Mouse (Mus musculus) kidney, postnatal 25 days (tissue): Measurements from ENCODE around the gene Oosp3.

ENCODE experiments used
- DNase-seq, 2 experiments: peaks; one replicate each; pipeline ENCODE4 v3.0.0; 2021; ENCODE audit warnings: mixed read lengths in 2 of 2

Oosp3 gene

GRCm38 (mm10) chr19:11696755-11697154 lies at the start of gene Oosp3:
Gene Oosp3, plus strand, starts transcription at chr19:11697055.
- no peak for DNase-seq

- DNase-seq: no peak
Measured at GRCm38 (mm10) chr19:11649564-11649963, 47.3 kb upstream of the Oosp3 start.

- DNase-seq: no peak
Measured at GRCm38 (mm10) chr19:11659142-11659541, 37.7 kb upstream of the Oosp3 start.

GRCm38 (mm10) chr19:11660459-11660858 lies 36.4 kb upstream of the Oosp3 start, which contains the start of gene Oosp2:
Gene Oosp2, minus strand, starts transcription at chr19:11660559.
- no peak for DNase-seq

- DNase-seq: no peak
Measured at GRCm38 (mm10) chr19:11661562-11661961, 35.3 kb upstream of the Oosp3 start.

GRCm38 (mm10) chr19:11690839-11691238 lies 6.0 kb upstream of the Oosp3 start, which contains the start of gene Oosp1:
Gene Oosp1, minus strand, starts transcription at chr19:11691150.
- DNase-seq: no peak

- DNase-seq: no peak
Measured at GRCm38 (mm10) chr19:11691454-11691853, 5.4 kb upstream of the Oosp3 start.

GRCm38 (mm10) chr19:11698342-11698741 lies 1.5 kb downstream of the Oosp3 start:
- no peak for DNase-seq

- DNase-seq: no peak
Measured at GRCm38 (mm10) chr19:11712451-11712850, 15.6 kb downstream of the Oosp3 start.

GRCm38 (mm10) chr19:11720071-11720470 lies 23.2 kb downstream of the Oosp3 start:
- no peak for DNase-seq

- DNase-seq: no peak
Measured at GRCm38 (mm10) chr19:11723870-11724269, 27.0 kb downstream of the Oosp3 start.

- no peak for DNase-seq
Measured at GRCm38 (mm10) chr19:11724275-11724674, 27.4 kb downstream of the Oosp3 start.

- no peak for DNase-seq
Measured at GRCm38 (mm10) chr19:11725915-11726314, 29.1 kb downstream of the Oosp3 start.

- DNase-seq: no peak
Measured at GRCm38 (mm10) chr19:11727304-11727703, 30.4 kb downstream of the Oosp3 start.

GRCm38 (mm10) chr19:11730278-11730677 lies 33.4 kb downstream of the Oosp3 start:
- no peak for DNase-seq

- no peak for DNase-seq
Measured at GRCm38 (mm10) chr19:11736455-11736854, 39.6 kb downstream of the Oosp3 start.

GRCm38 (mm10) chr19:11745680-11746079 lies 48.8 kb downstream of the Oosp3 start:
- DNase-seq: no peak

GRCm38 (mm10) chr19:11747298-11747697 lies 50.4 kb downstream of the Oosp3 start, which contains the start of gene Gif:
Gene Gif, plus strand, starts transcription at chr19:11747554.
- no peak for DNase-seq
